In genomic region chr6:94954580-94954979, GRCm38 (mm10) we compare ENCODE assay signal across 29 mouse cellular contexts.
DNase-seq lines count a peak whose midpoint lies in the region; ATAC-seq lines count a peak whose summit lies in the region.
"Had no signal": no experiment of that assay in that cellular context is flagged by ENCODE, and none has a peak within 500 bp of the region (broad histone marks: within the 10 kb centered on the region; RNA-seq: fewer than 3 reads in every experiment).

No protein-coding gene starts in this region.

- H3K9me3 ChIP-seq in liver, embryonic 11.5 days (ENCODE audit: control insufficient read depth, low read length): peaks cover 2% of the 10 kb centered on the region; the same call in 1 of the 2 replicates
- no peaks in the 10 kb centered on the region for H3K9me3 ChIP-seq in liver, embryonic 13.5 days (replicated peaks)
- H3K9me3 ChIP-seq in kidney, embryonic 14.5 days (ENCODE audit: control insufficient read depth, low read length): no peaks in the 10 kb centered on the region
- H3K9me3 ChIP-seq: embryonic facial prominence, embryonic 12.5 days; hindbrain, embryonic 15.5 days; kidney, embryonic 15.5 days; lung, embryonic 15.5 days had no signal

- no peak overlapping the region for H3K4me2 ChIP-seq in liver, embryonic 11.5 days
- H3K4me2 ChIP-seq in liver, embryonic 13.5 days: no peak overlapping the region
- H3K4me2 ChIP-seq in kidney, embryonic 14.5 days (replicated peaks; ENCODE audit: low read depth, low read length): no peak overlapping the region
- H3K4me2 ChIP-seq: embryonic facial prominence, embryonic 12.5 days; hindbrain, embryonic 15.5 days; kidney, embryonic 15.5 days; lung, embryonic 15.5 days had no signal

- DNase-seq in liver, embryonic 11.5 days (ENCODE audit: low spot score): no peak
- no peak for DNase-seq in liver
- DNase-seq in c-Kit-positive CD71-positive TER-119-positive erythroid progenitor cells, embryonic 14.5 days (ENCODE audit: low spot score): peak; percentile 7
- DNase-seq in liver, embryonic 13.5 days: no peak
- no peak for DNase-seq in ovary, postnatal 10 days (ENCODE audit: low spot score)
- DNase-seq in lung, adult 18-20 months: no peak
- DNase-seq: adrenal gland, postnatal 25 days; cerebellum, adult 2 months; cerebellum, postnatal 14 days; embryo, embryonic 11 days; heart, postnatal 14 days; kidney, adult 11 months; kidney, postnatal 36 days; layer of hippocampus, postnatal 36 days; left cerebral cortex, postnatal 4 days; lung, postnatal 36 days; midbrain, embryonic 14.5 days; right cerebral cortex, adult 18-20 months; right cerebral cortex, postnatal 4 days; thymus, postnatal 25 days had no signal

- H3K27me3 ChIP-seq in liver, embryonic 11.5 days (replicated peaks; ENCODE audit: control insufficient read depth, insufficient read depth, low read length): no peaks in the 10 kb centered on the region
- H3K27me3 ChIP-seq in liver, embryonic 13.5 days: no peaks in the 10 kb centered on the region
- H3K27me3 ChIP-seq in kidney, embryonic 14.5 days (ENCODE audit: control insufficient read depth, insufficient read depth, low read length): no peaks in the 10 kb centered on the region
- H3K27me3 ChIP-seq: embryonic facial prominence, embryonic 12.5 days; hindbrain, embryonic 15.5 days; kidney, embryonic 15.5 days; lung, embryonic 15.5 days had no signal

- H3K4me1 ChIP-seq in liver, embryonic 11.5 days (replicated peaks; ENCODE audit: control insufficient read depth, insufficient read depth, low read length): no peaks in the 10 kb centered on the region
- H3K4me1 ChIP-seq in liver, embryonic 13.5 days (replicated peaks): no peaks in the 10 kb centered on the region
- no peaks in the 10 kb centered on the region for H3K4me1 ChIP-seq in kidney, embryonic 14.5 days (ENCODE audit: control insufficient read depth, insufficient read depth, low read length)
- H3K4me1 ChIP-seq: embryonic facial prominence, embryonic 12.5 days; kidney, embryonic 15.5 days; lung, embryonic 15.5 days had no signal

- no peaks in the 10 kb centered on the region for H3K36me3 ChIP-seq in liver, embryonic 11.5 days (ENCODE audit: control insufficient read depth, insufficient read depth, low read length)
- H3K36me3 ChIP-seq in liver, embryonic 13.5 days: no peaks in the 10 kb centered on the region
- no peaks in the 10 kb centered on the region for H3K36me3 ChIP-seq in kidney, embryonic 14.5 days (ENCODE audit: control insufficient read depth, insufficient read depth, low read length)
- H3K36me3 ChIP-seq: embryonic facial prominence, embryonic 12.5 days; hindbrain, embryonic 10.5 days; hindbrain, embryonic 15.5 days; kidney, embryonic 15.5 days; lung, embryonic 15.5 days had no signal

- peak; percentile 66 for ATAC-seq in liver, embryonic 11.5 days (replicated peaks; ENCODE audit: low FRiP score)
- ATAC-seq in liver, embryonic 13.5 days (ENCODE audit: low read depth): peak; percentile 71
- peak; percentile 17; the same call in 1 of the 2 replicates for ATAC-seq in megakaryocyte, adult 5-6 weeks (ENCODE audit: poor library complexity, severe bottlenecking)
- ATAC-seq in kidney, embryonic 14.5 days (ENCODE audit: low FRiP score, low TSS enrichment): no peak
- ATAC-seq: forebrain, embryonic 16.5 days; inflammation-experienced regulatory T-cells, adult 6 months had no signal

- H3K27ac ChIP-seq in liver, embryonic 11.5 days (ENCODE audit: low read depth, low read length): no peak overlapping the region
- H3K27ac ChIP-seq in liver, embryonic 13.5 days: no peak overlapping the region
- no peak overlapping the region for H3K27ac ChIP-seq in kidney, embryonic 14.5 days (ENCODE audit: low read depth, low read length)
- H3K27ac ChIP-seq: embryonic facial prominence, embryonic 12.5 days; hindbrain, embryonic 10.5 days; hindbrain, embryonic 15.5 days; kidney, embryonic 15.5 days; lung, embryonic 15.5 days had no signal

- no peak overlapping the region for H3K9ac ChIP-seq in liver, embryonic 11.5 days (ENCODE audit: low read depth, low read length)
- no peak overlapping the region for H3K9ac ChIP-seq in liver, embryonic 13.5 days
- H3K9ac ChIP-seq in kidney, embryonic 14.5 days (ENCODE audit: low read depth, low read length): no peak overlapping the region
- H3K9ac ChIP-seq: embryonic facial prominence, embryonic 12.5 days; hindbrain, embryonic 15.5 days; kidney, embryonic 15.5 days; lung, embryonic 15.5 days had no signal

- H3K4me3 ChIP-seq in liver, embryonic 11.5 days (ENCODE audit: low read depth, low read length): no peak overlapping the region
- H3K4me3 ChIP-seq in liver, embryonic 13.5 days (replicated peaks): no peak overlapping the region
- H3K4me3 ChIP-seq in kidney, embryonic 14.5 days (ENCODE audit: low read length): no peak overlapping the region
- H3K4me3 ChIP-seq: embryonic facial prominence, embryonic 12.5 days; hindbrain, embryonic 10.5 days; hindbrain, embryonic 15.5 days; kidney, embryonic 15.5 days; lung, embryonic 15.5 days had no signal

- 68% methylated on average over 2 of the region's 2 CpGs for WGBS in liver, embryonic 11.5 days
- WGBS in liver, embryonic 13.5 days (ENCODE audit: insufficient replicate concordance): 36% methylated on average over 2 of the region's 2 CpGs
- WGBS in kidney, embryonic 14.5 days: 84% methylated on average over 2 of the region's 2 CpGs
